Comparison of ENCODE assay signal across 17 mouse cellular contexts in genomic region chr2:71956463-71956862, GRCm38 (mm10). TPM values are rescaled to one million over a fixed set of nuclear protein-coding genes. Genes with fewer than 3 reads are reported as not detected.
A peak's percentile ranks its signal among the peaks of the same experiment; 100 is the strongest.
DNase-seq lines count a peak whose midpoint lies in the region; ATAC-seq and TF ChIP-seq lines count a peak whose summit lies in the region.
"Had no signal": no experiment of that assay in that cellular context is flagged by ENCODE, and none has a peak within 500 bp of the region (broad histone marks: within the 10 kb centered on the region; RNA-seq: fewer than 3 reads in every experiment).

No protein-coding gene starts in this region.

- H3K27me3 ChIP-seq in stomach, postnatal 0 days (ENCODE audit: control insufficient read depth, insufficient read depth, low read length), result no peaks in the 10 kb centered on the region
- H3K27me3 ChIP-seq: heart, embryonic 12.5 days; hindbrain, embryonic 12.5 days; lung, embryonic 15.5 days; neural tube, embryonic 12.5 days had no signal

- no peak overlapping the region for H3K9ac ChIP-seq in stomach, postnatal 0 days (ENCODE audit: low read length)
- H3K9ac ChIP-seq: heart, embryonic 12.5 days; hindbrain, embryonic 12.5 days; lung, embryonic 15.5 days; neural tube, embryonic 12.5 days had no signal

- no peak overlapping the region for H3K27ac ChIP-seq in stomach, postnatal 0 days (replicated peaks)
- H3K27ac ChIP-seq: embryonic facial prominence, embryonic 10.5 days; hindbrain, embryonic 12.5 days; lung, embryonic 15.5 days; neural tube, embryonic 12.5 days had no signal

- no peaks in the 10 kb centered on the region for H3K4me1 ChIP-seq in stomach, postnatal 0 days (replicated peaks; ENCODE audit: control insufficient read depth, insufficient read depth)
- H3K4me1 ChIP-seq: embryonic facial prominence, embryonic 10.5 days; heart, embryonic 12.5 days; hindbrain, embryonic 12.5 days; lung, embryonic 15.5 days; neural tube, embryonic 12.5 days had no signal

- peak; percentile 9 for DNase-seq in kidney, adult 11 months
- DNase-seq in kidney, adult 18-20 months, result no peak
- DNase-seq in urinary bladder, adult 18-20 months (ENCODE audit: low spot score in 2 of 2), result peak; percentile 14 to 45
- DNase-seq in urinary bladder, adult 2 months (ENCODE audit: low spot score), result no peak
- DNase-seq in cerebellum, postnatal 10 days, result peak; percentile 45 to 52
- DNase-seq in stomach, postnatal 0 days (ENCODE audit: low spot score), result peak; percentile 37
- no peak for DNase-seq in thymus, postnatal 36 days
- DNase-seq in thymus, adult 18-20 months, result no peak
- DNase-seq: adrenal gland, adult 2 months; midbrain, embryonic 14.5 days; thymus, postnatal 25 days had no signal

- H3K4me2 ChIP-seq in stomach, postnatal 0 days (replicated peaks; ENCODE audit: low read depth), result no peak overlapping the region
- H3K4me2 ChIP-seq: heart, embryonic 12.5 days; hindbrain, embryonic 12.5 days; lung, embryonic 15.5 days; neural tube, embryonic 12.5 days had no signal

- 0 out of 2 replicates have a peak, but pooled peaks have one; percentile 35 for ATAC-seq in stomach, postnatal 0 days (ENCODE audit: low FRiP score, low TSS enrichment)
- ATAC-seq: CD4-positive, CD25-positive, alpha-beta regulatory T cell, adult 4 months had no signal

- TF ChIP-seq EP300 in stomach, postnatal 0 days (optimal IDR thresholded peaks at IDR 0.05), result no peak

- no peak overlapping the region for H3K4me3 ChIP-seq in stomach, postnatal 0 days (ENCODE audit: low read depth, low read length)
- H3K4me3 ChIP-seq: embryonic facial prominence, embryonic 10.5 days; heart, embryonic 12.5 days; hindbrain, embryonic 12.5 days; lung, embryonic 15.5 days; neural tube, embryonic 12.5 days had no signal

- H3K36me3 ChIP-seq in stomach, postnatal 0 days (ENCODE audit: control insufficient read depth, insufficient read depth, low read length), result no peaks in the 10 kb centered on the region
- H3K36me3 ChIP-seq: embryonic facial prominence, embryonic 10.5 days; heart, embryonic 12.5 days; hindbrain, embryonic 12.5 days; lung, embryonic 15.5 days; neural tube, embryonic 12.5 days had no signal

- 46% methylated on average over 5 of the region's 5 CpGs for WGBS in stomach, postnatal 0 days

- TF ChIP-seq CTCF in stomach, postnatal 0 days (IDR thresholded peaks at IDR 0.05; ENCODE audit: low read depth), result peak; percentile 42; the same call in 1 of the 2 replicates

- no peaks in the 10 kb centered on the region for H3K9me3 ChIP-seq in stomach, postnatal 0 days (ENCODE audit: control insufficient read depth, low read length)
- H3K9me3 ChIP-seq: embryonic facial prominence, embryonic 10.5 days; heart, embryonic 12.5 days; hindbrain, embryonic 12.5 days; lung, embryonic 15.5 days; neural tube, embryonic 12.5 days had no signal

RNA-seq across cellular contexts. Expression of gene Rapgef4, which starts 24.6 kb away (rescaled TPM):
- 1.9 and 2.8 TPM in 2 replicates for polyA plus RNA-seq in urinary bladder, adult 2 months (2012; rRNA removed)
- 3.5 and 3.6 TPM in 2 replicates for polyA plus RNA-seq in stomach, postnatal 0 days (2015; fragmentation: Nextera tagmentation; extraction: Ambion mirVana)

Comparison
In these comparisons a context has a peak if more than half of its experiments do, and no peak if none do; other contexts are left out.
1. DNase-seq: peak in kidney, adult 11 months (single experiment), urinary bladder, adult 18-20 months (2 of 2), cerebellum, postnatal 10 days (2 of 2) and stomach, postnatal 0 days (single experiment); none in kidney, adult 18-20 months (single experiment), urinary bladder, adult 2 months (single experiment), thymus, postnatal 36 days (0 of 2) and thymus, adult 18-20 months (0 of 2).